Mouse (Mus musculus): ENCODE results near the gene Trpm8.

The Trpm8 gene

DNA sequence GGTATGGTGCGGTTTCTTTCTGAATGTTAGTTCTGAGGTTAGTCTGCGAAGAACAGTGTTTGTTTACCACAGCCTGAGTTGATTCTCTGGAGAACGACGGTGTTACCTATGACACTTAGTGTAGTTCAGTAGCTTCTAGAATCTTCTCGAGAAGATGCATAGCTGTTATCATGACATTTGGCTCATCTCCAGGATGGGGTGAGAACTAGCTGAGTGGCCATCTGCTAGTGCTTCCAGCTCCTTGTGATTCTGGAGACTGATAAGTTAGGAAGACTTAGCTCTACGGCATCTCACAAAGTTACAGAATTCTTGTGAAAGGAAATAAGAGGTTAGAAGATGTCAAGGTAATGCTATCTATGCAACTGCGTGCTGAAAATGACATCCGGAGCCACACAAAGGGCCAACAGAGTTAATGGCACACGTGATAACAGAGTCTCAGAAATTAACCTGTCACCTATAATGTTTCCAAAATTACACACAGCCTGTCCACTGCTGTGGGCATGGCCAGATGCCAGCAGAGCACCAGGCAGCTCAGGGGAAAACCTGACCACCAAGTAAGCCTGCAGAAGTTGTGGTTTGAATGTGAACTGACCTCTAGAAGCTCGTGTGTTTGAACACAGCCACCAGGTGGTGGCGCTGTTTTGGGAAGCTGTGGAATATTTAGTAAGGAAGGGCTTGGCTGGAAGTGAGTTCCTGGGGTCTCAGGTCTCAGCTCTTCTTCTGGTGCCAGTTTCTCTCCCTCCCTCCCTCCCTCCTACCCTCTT is 89.6 kb downstream of the Trpm8 start:
- DNase-seq, result peak; percentile 15

DNA sequence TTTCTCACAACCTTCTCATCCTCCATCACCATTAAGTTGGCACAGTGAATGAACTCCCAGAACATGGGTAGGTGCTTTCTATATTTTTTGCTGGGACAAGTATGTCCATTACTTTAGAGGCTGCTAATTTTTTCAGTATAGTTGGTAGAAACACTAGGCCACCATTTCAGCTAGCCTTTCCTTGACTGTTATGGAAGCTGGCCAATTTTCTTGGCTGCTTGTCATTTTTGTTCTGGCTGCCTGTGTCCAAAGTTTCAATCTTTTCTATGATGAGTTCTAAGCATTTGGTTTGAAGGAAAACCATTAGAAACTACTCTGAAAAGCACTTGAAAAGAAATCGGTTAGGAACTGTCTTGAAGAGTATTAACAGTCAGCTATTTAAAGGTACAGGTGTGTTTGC is 101.0 kb downstream of the Trpm8 start:
- no peak for DNase-seq

- no peak for DNase-seq
Observed at GRCm38 (mm10) chr1:88391632-88392031, 114.2 kb downstream of the Trpm8 start.

GRCm38 (mm10) chr1:88393321-88393720 is 115.9 kb downstream of the Trpm8 start:
- DNase-seq, result no peak

- DNase-seq, result no peak
Observed at GRCm38 (mm10) chr1:88403378-88403777, 125.9 kb downstream of the Trpm8 start.

- DNase-seq, result no peak
Observed at GRCm38 (mm10) chr1:88406078-88406806, 128.8 kb downstream of the Trpm8 start.

DNA sequence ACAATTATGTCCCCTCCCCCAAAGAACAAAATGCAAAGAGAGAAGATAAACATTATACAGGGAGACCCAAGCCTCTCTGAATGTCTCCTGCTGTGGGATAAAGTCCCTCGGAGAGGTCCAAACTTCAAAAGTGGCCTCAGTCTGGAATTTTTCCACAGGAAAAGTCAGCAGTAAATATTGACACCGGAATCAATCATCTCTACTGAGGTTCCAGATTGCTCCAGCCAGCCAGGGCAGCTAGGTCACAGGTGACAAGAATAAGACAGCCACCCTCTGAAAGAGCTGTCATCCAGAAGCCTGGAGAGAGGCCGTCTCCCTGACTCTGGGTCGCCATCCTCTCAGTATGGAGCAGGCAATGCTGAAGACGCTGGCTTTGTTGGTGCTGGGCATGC is 129.3 kb downstream of the Trpm8 start, which contains the start of gene Spp2:
TSS of gene Spp2 (plus strand) at position 155 of the 392 bp plus-strand sequence.
- DNase-seq, result no peak

GRCm38 (mm10) chr1:88408340-88408739 is 130.9 kb downstream of the Trpm8 start:
- DNase-seq, result no peak

DNA sequence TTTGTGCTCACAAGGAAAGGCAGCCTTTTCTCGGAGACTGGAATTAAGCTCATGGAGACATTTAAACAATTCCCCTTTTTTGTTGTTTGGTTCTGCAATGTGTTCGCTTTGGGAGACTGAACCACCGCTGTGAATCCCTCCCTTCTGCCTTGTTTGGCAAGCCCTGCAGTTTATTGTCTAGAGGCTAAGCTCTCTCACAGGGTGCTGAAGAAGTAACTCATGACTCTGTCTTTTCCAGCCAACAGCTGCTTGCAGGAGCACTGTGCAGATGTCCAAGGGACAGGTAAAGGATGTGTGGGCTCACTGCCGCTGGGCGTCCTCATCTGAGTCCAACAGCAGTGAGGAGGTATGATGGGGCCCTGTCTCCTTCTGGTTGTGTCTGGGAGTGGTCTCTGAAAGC is 134.6 kb downstream of the Trpm8 start:
- DNase-seq, result no peak

DNA sequence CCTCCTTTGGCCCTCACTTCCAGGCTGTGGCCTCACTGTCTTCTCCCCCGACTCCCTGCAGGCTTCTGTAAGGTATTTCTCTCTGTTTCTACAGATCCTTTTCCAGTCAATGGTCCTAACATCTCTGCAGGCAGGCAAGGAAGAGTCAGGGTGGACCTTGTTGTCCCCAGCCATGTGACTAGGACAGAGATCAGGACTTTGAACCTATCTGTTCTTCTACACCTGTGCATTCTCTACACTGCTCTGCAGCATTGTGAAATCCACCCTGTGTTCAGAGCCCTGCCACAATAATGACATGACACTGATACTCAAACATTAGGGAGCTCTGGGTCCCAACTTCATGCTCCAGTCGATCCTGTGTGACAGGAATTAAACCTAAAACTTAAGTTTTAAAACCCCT is 141.5 kb downstream of the Trpm8 start:
- DNase-seq, result no peak

DNA sequence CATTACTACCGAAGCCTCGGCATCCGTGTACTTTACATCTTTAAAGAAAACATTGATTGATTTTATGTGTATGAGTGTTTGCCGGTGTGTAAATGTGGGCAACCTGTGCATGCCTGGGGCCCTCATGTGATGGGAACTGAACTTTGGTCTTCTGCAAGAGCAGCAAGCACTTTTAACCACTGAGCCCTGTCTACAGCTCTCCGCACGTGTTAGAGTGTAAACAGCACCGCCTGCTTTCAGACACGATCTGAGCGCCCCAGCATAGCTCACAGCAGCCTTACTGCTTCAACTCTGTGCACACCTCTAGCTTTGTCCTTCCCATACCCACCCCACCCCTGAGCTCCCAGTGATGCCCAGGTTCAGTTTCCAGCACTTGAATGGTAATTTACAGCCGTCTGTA is 144.6 kb downstream of the Trpm8 start:
- DNase-seq, result no peak

- no peak for DNase-seq
Observed at GRCm38 (mm10) chr1:88422846-88423395, 145.5 kb downstream of the Trpm8 start.

- DNase-seq, result peak; percentile 87
Observed at GRCm38 (mm10) chr1:88424602-88425252, 147.3 kb downstream of the Trpm8 start.

DNA sequence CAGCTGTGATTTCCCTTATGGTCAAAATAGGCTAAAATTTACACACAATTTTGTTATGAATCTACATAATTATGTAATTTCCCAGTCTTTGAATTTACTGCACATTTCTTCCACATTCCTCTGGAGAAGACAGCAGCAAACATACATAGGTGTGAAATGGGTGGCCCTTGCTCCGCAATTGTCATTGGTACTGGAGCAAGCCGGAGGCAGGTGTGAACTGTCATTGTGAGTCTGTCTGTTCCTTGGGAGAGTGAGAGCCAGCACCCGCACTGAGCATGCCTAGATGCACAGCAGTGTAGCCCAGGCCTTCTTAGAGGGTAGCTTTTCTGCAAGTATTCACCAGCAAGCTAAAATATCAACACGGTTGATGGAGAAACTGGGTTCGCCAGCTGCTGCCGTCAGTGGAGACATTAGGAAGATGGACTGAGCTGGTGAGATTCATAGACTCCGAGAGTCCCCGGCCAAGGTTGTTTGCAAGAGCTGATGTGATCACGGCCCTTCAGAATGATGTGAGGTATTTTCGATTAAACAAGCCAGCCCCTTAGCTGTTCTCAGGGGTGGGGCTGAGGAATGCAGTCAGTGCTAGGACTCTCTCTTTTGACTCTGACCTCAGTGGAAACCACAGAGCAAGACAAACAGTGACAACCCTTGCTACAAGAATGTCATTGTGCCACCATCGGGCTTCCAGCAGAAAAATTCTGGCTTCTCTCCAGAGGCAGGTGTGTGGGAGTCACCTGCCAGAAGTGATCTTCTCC is 150.7 kb downstream of the Trpm8 start:
- DNase-seq, result no peak

GRCm38 (mm10) chr1:88429413-88429812 is 152.0 kb downstream of the Trpm8 start:
- DNase-seq, result no peak

DNA sequence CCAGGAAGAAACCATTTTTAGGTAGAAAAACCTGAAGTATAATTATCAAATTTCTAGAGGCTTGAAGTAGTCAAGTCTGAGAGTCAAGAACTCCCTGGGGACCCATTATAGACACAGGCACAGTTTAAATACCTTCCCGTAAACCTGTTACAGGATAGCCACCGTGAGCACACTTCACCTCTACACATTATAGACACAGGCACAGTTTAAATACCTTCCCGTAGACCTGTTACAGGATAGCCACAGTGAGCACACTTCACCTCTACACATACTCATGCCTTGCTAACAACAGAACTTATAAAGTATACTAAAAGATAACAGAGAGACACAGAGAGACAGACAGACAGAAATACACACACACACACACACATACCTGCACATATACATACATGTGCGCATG is 153.8 kb downstream of the Trpm8 start:
- DNase-seq, result no peak

GRCm38 (mm10) chr1:88432601-88433000 is 155.1 kb downstream of the Trpm8 start:
- no peak for DNase-seq

DNA sequence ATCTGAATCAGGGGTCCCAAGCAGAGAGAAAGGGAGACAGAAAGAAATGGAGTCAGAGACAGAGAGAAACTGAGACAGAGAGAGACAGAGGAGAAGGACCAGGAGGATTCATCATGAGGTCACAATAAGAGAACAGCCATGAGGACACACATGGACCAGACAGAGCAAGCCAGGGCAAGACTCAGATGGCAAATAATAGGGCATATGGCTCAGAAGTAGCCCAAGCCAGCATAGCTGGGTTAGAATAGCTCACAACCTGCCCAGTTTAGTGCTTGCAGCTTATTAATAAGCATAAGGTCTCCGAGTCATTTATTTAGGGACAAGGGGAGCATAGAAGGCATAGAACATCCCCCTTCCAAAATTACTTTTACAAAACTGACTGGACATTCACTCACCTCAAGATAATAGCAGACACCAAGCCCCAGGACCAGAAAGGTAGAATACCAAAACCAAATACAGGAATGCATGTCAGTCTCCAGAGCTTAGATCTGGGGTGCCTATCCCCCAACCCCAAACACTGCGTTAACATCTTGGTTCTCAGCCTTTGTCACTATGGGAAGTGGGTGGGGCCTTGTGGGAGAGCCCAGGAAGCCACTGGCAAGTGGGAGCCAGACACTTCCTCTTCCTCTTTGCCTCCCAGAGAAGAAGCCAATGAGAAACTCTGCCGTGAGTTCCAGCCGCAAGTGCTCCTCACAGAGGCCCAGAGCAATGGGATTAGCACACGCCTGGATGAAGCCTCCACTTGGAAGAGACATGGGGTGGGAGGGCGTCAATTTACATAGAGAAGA is 155.8 kb downstream of the Trpm8 start:
- no peak for DNase-seq

DNA sequence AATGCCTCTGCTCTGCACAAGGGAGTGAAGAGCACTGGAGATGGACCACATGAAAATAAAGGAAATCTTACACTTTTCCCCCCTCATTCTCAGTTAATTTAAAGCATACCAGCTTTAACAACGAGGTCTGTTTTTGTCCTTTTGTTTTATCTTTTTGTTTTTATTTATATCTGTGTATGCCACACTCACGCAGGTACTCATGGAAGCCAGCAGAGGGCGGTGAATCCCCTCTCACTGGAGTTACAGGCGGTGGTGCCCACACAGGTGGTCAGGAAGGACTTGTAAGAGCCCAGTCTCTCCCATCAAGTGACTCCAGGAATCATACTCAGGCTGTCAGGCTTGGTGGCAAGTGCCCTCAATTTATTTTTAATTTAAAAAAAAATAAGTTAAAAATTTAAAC is 156.6 kb downstream of the Trpm8 start:
- no peak for DNase-seq

- DNase-seq, result no peak
Observed at GRCm38 (mm10) chr1:88437206-88438126, 160.0 kb downstream of the Trpm8 start.
